In genomic region chr1:165054245-165054644, GRCm38 (mm10) we compare ENCODE assay signal across 18 mouse cellular contexts.
"Had no signal": no experiment of that assay in that cellular context is flagged by ENCODE, and none has a peak within 500 bp of the region (broad histone marks: within the 10 kb centered on the region; RNA-seq: fewer than 3 reads in every experiment).

No protein-coding gene starts in this region.

- H3K4me1 ChIP-seq: kidney, embryonic 15.5 days; limb, embryonic 12.5 days; limb, embryonic 15.5 days had no signal

- ATAC-seq: liver, postnatal 0 days; lung, postnatal 0 days had no signal

- H3K9me3 ChIP-seq: kidney, embryonic 15.5 days; limb, embryonic 12.5 days; limb, embryonic 15.5 days had no signal

- H3K4me2 ChIP-seq: kidney, embryonic 15.5 days; limb, embryonic 12.5 days; limb, embryonic 15.5 days; liver, embryonic 11.5 days; lung, embryonic 14.5 days had no signal

- H3K9ac ChIP-seq: kidney, embryonic 15.5 days; limb, embryonic 12.5 days; limb, embryonic 15.5 days; liver, embryonic 14.5 days; liver, postnatal 0 days; lung, embryonic 14.5 days had no signal

- H3K36me3 ChIP-seq: kidney, embryonic 15.5 days; limb, embryonic 12.5 days; limb, embryonic 15.5 days had no signal

- H3K4me3 ChIP-seq: kidney, embryonic 15.5 days; left cerebral cortex, adult 2 months; limb, embryonic 12.5 days; limb, embryonic 15.5 days had no signal

- H3K27ac ChIP-seq: kidney, embryonic 15.5 days; left cerebral cortex, adult 2 months; limb, embryonic 12.5 days; limb, embryonic 15.5 days; liver, embryonic 14.5 days; macrophage had no signal

- H3K27me3 ChIP-seq: kidney, embryonic 15.5 days; limb, embryonic 12.5 days; limb, embryonic 15.5 days had no signal

- DNase-seq: kidney, postnatal 10 days; kidney, postnatal 36 days; layer of hippocampus, postnatal 36 days; left cerebral cortex, postnatal 4 days; liver, postnatal 0 days; lung, embryonic 14.5 days; midbrain, embryonic 14.5 days; thymus, adult 2 months; thymus, postnatal 14 days; thymus, postnatal 4 days had no signal
